Comparison of ENCODE assay signal across 8 mouse cellular contexts in genomic region chr1:181150827-181151534, GRCm38 (mm10). TPM values are rescaled to one million over a fixed set of nuclear protein-coding genes. Genes with fewer than 3 reads are reported as not detected.
DNase-seq lines count a peak whose midpoint lies in the region; ATAC-seq lines count a peak whose summit lies in the region.

No protein-coding gene starts in this region.

- ATAC-seq in embryonic facial prominence, embryonic 14.5 days (ENCODE audit: low read depth), result peak; percentile 93
- ATAC-seq in kidney, embryonic 14.5 days (ENCODE audit: low FRiP score, low TSS enrichment), result peak; percentile 84
- peak; percentile 82 for ATAC-seq in limb, embryonic 15.5 days (ENCODE audit: insufficient number of reproducible peaks, low FRiP score, low TSS enrichment, low read depth)

- peaks cover 21% of the 10 kb centered on the region for H3K36me3 ChIP-seq in embryonic facial prominence, embryonic 14.5 days (ENCODE audit: control insufficient read depth, insufficient read depth, low read length)
- H3K36me3 ChIP-seq in kidney, embryonic 14.5 days (ENCODE audit: control insufficient read depth, insufficient read depth, low read length), result peaks cover 15% of the 10 kb centered on the region
- H3K36me3 ChIP-seq in limb, embryonic 15.5 days, result peaks cover 16% of the 10 kb centered on the region

- H3K9ac ChIP-seq in embryonic facial prominence, embryonic 14.5 days (ENCODE audit: low read depth, low read length), result peak overlapping the region; percentile 95
- peak overlapping the region; percentile 93 for H3K9ac ChIP-seq in kidney, embryonic 14.5 days (ENCODE audit: low read depth, low read length)
- H3K9ac ChIP-seq in limb, embryonic 15.5 days, result peak overlapping the region; percentile 93

- H3K27me3 ChIP-seq in embryonic facial prominence, embryonic 14.5 days (replicated peaks; ENCODE audit: control insufficient read depth, insufficient read depth, low read length), result no peaks in the 10 kb centered on the region
- H3K27me3 ChIP-seq in kidney, embryonic 14.5 days (ENCODE audit: control insufficient read depth, insufficient read depth, low read length), result no peaks in the 10 kb centered on the region
- H3K27me3 ChIP-seq in limb, embryonic 15.5 days, result no peaks in the 10 kb centered on the region

- peak overlapping the region; percentile 83 for H3K4me3 ChIP-seq in embryonic facial prominence, embryonic 14.5 days (ENCODE audit: low read depth, low read length)
- peak overlapping the region; percentile 97 for H3K4me3 ChIP-seq in kidney, embryonic 14.5 days (ENCODE audit: low read length)
- peak overlapping the region; percentile 87 for H3K4me3 ChIP-seq in limb, embryonic 15.5 days

- H3K4me1 ChIP-seq in embryonic facial prominence, embryonic 14.5 days (ENCODE audit: control insufficient read depth, insufficient read depth, low read length), result peaks cover 8% of the 10 kb centered on the region; the same call in 1 of the 2 replicates
- H3K4me1 ChIP-seq in kidney, embryonic 14.5 days (ENCODE audit: control insufficient read depth, insufficient read depth, low read length), result peaks cover 13% of the 10 kb centered on the region
- peaks cover 10% of the 10 kb centered on the region; the same call in 1 of the 2 replicates for H3K4me1 ChIP-seq in limb, embryonic 15.5 days

- H3K4me2 ChIP-seq in embryonic facial prominence, embryonic 14.5 days (ENCODE audit: low read depth, low read length), result peak overlapping the region; percentile 64
- H3K4me2 ChIP-seq in kidney, embryonic 14.5 days (replicated peaks; ENCODE audit: low read depth, low read length), result peak overlapping the region; percentile 60
- peak overlapping the region; percentile 58 for H3K4me2 ChIP-seq in limb, embryonic 15.5 days

- no peaks in the 10 kb centered on the region for H3K9me3 ChIP-seq in embryonic facial prominence, embryonic 14.5 days (ENCODE audit: control insufficient read depth, low read length)
- H3K9me3 ChIP-seq in kidney, embryonic 14.5 days (ENCODE audit: control insufficient read depth, low read length), result no peaks in the 10 kb centered on the region
- no peaks in the 10 kb centered on the region for H3K9me3 ChIP-seq in limb, embryonic 15.5 days

- peak; percentile 92 for DNase-seq in 3T3-L1 (ENCODE audit: low read depth, low spot score)
- DNase-seq in adrenal gland, postnatal 4 days (ENCODE audit: low spot score in 2 of 2), result peak; percentile 61 to 80
- peak; percentile 95 for DNase-seq in embryonic facial prominence, embryonic 14.5 days (ENCODE audit: low spot score)
- peak; percentile 84 to 89 for DNase-seq in heart, adult 9 months (ENCODE audit: low spot score in 2 of 2)
- DNase-seq in monocyte, adult 2 months (ENCODE audit: low read depth in 1 of 2, low spot score in 2 of 2), result peak; percentile 60 to 71
- peak; percentile 88 to 92 for DNase-seq in spleen, postnatal 36 days (ENCODE audit: low spot score in 2 of 2)

- peak overlapping the region; percentile 87 for H3K27ac ChIP-seq in embryonic facial prominence, embryonic 14.5 days (replicated peaks; ENCODE audit: low read depth, low read length)
- H3K27ac ChIP-seq in kidney, embryonic 14.5 days (ENCODE audit: low read depth, low read length), result peak overlapping the region; percentile 86
- H3K27ac ChIP-seq in limb, embryonic 15.5 days, result peak overlapping the region; percentile 87

- 1% methylated on average over 36 of the region's 59 CpGs for WGBS in embryonic facial prominence, embryonic 14.5 days
- under 1% methylated on average over 58 of the region's 59 CpGs for WGBS in kidney, embryonic 14.5 days
- under 1% methylated on average over 47 of the region's 59 CpGs for WGBS in limb, embryonic 15.5 days

RNA-seq across cellular contexts. Expression of gene Cnih4, which starts 6.5 kb away (rescaled TPM):
- 10 to 100 TPM; 39.6 to 42.8 TPM for total RNA-seq in adrenal gland, postnatal 4 days (2021)
- polyA plus RNA-seq in embryonic facial prominence, embryonic 14.5 days (2014; fragmentation: Nextera tagmentation; extraction: Ambion mirVana), result 89.8 and 101 TPM in 2 replicates
- polyA plus RNA-seq in kidney, embryonic 14.5 days (2014; fragmentation: Nextera tagmentation; extraction: Ambion mirVana), result 127 and 163 TPM in 2 replicates
- 102 and 105 TPM in 2 replicates for polyA plus RNA-seq in limb, embryonic 15.5 days (2015; fragmentation: Nextera tagmentation; extraction: Ambion mirVana)

RNA-seq across cellular contexts. Expression of gene Nvl, which starts 7.0 kb away (rescaled TPM):
- total RNA-seq in adrenal gland, postnatal 4 days (2021), result 10 to 100 TPM; 28.8 to 28.9 TPM
- polyA plus RNA-seq in embryonic facial prominence, embryonic 14.5 days (2014; fragmentation: Nextera tagmentation; extraction: Ambion mirVana), result 28.7 and 33.8 TPM in 2 replicates
- 37.7 and 41.1 TPM in 2 replicates for polyA plus RNA-seq in kidney, embryonic 14.5 days (2014; fragmentation: Nextera tagmentation; extraction: Ambion mirVana)
- 31.9 and 36.2 TPM in 2 replicates for polyA plus RNA-seq in limb, embryonic 15.5 days (2015; fragmentation: Nextera tagmentation; extraction: Ambion mirVana)

Comparison
In these comparisons a context has a peak if more than half of its experiments do, and no peak if none do; other contexts are left out.
1. Peak in every context shown above with its lines: DNase-seq, ATAC-seq, H3K4me3 ChIP-seq and H3K27ac ChIP-seq.